Mouse (Mus musculus) G1E (cell line): Measurements from ENCODE around the gene Sult4a1. TPM values are rescaled to one million over a fixed set of nuclear protein-coding genes. Genes with fewer than 3 reads are reported as not detected.

Experiments
- ATAC-seq: 2 replicates; pipeline ENCODE4 v1.8.0; 2016; ENCODE audit warnings: mild to moderate bottlenecking; ENCODE audit not compliant: insufficient number of reproducible peaks, poor library complexity, low FRiP score, severe bottlenecking; ENCODE audit errors: extremely low read depth
- DNase-seq: peaks from one replicate; pipeline ENCODE4 v3.0.0; 2012; ENCODE audit warnings: low spot score
- H3K27me3 ChIP-seq: 2 replicates; pipeline ENCODE4 v1.6.1; 2012; ENCODE audit warnings: mild to moderate bottlenecking, low read length, inconsistent platforms; ENCODE audit not compliant: insufficient read depth
- H3K36me3 ChIP-seq: replicated peaks from 2 replicates; pipeline ENCODE3; 2012; ENCODE audit warnings: mild to moderate bottlenecking, inconsistent platforms
- H3K4me1 ChIP-seq: 2 replicates; pipeline ENCODE4 v1.6.1; 2012; ENCODE audit warnings: low read depth, low read length, inconsistent platforms, mixed read lengths; ENCODE audit not compliant: insufficient read depth
- H3K4me3 ChIP-seq: 2 replicates; pipeline ENCODE4 v1.5.1; 2012; ENCODE audit warnings: low read depth, mild to moderate bottlenecking, inconsistent platforms, low read length, moderate library complexity, mixed read lengths
- H3K9me3 ChIP-seq: replicated peaks from 2 replicates; pipeline ENCODE4 v1.6.1; 2012; ENCODE audit warnings: inconsistent platforms
- CTCF ChIP-seq: IDR thresholded peaks from 2 replicates; pipeline ENCODE4 v1.5.1; 2012; ENCODE audit warnings: low read depth, low read length, inconsistent platforms, mixed read lengths
- GATA1 ChIP-seq: IDR thresholded peaks from 2 replicates; pipeline ENCODE4 v1.6.1; 2012; ENCODE audit warnings: borderline replicate concordance, low read length, inconsistent platforms, mixed read lengths
- GATA2 ChIP-seq: IDR thresholded peaks from 2 replicates; pipeline ENCODE4 v1.6.1; 2012; ENCODE audit warnings: low read depth, low read length, inconsistent platforms, borderline replicate concordance
- POLR2AphosphoS5 ChIP-seq: IDR thresholded peaks from 2 replicates; pipeline ENCODE4 v1.6.1; 2012; ENCODE audit warnings: low read depth, low read length, inconsistent platforms; ENCODE audit not compliant: insufficient replicate concordance
- TAL1 ChIP-seq: conservative IDR thresholded peaks from 2 replicates; pipeline ENCODE4 v1.6.1; 2012; ENCODE audit warnings: low read depth, low read length, inconsistent platforms, mixed read lengths
- polyA plus RNA-seq: library from polyadenylated mRNA; stranded (reverse); fragments of >175 nt; gene quantifications from 2 replicates; pipeline ENCODE4 v1.2.3, GENCODE M21; 2012
- total RNA-seq, 2 experiments: library from RNA; stranded (forward) in 1 of 2; stranded (reverse) in 1 of 2; fragments of 200-1000 nt in 1 of 2; fragments of >200 nt in 1 of 2; fragmentation: Nextera tagmentation in 1 of 2; gene quantifications; 2 replicates each; pipeline ENCODE4 v1.2.3; 2014 to 2017

Sult4a1 gene
- total and polyA plus RNA-seq, 3 experiments = not detected

- Histone ChIP-seq H3K9me3 (peaks cover 67% of the 10 kb centered on the region), H3K4me1 (no peaks in the 10 kb centered on the region), H3K36me3 (no peaks in the 10 kb centered on the region), H3K27me3 (no peaks in the 10 kb centered on the region), H3K4me3 (no peak overlapping the region)
- TF ChIP-seq POLR2AphosphoS5 = no peak
- TF ChIP-seq GATA2 = no peak
- TF ChIP-seq TAL1 = no peak
- no peak for TF ChIP-seq CTCF
- TF ChIP-seq GATA1 = no peak
- ATAC-seq (no peak), DNase-seq (no peak)
Observed at GRCm38 (mm10) chr15:84133440-84133839, 27.9 kb upstream of the Sult4a1 start.

- Histone ChIP-seq H3K4me3 (no peak overlapping the region), H3K4me1 (no peaks in the 10 kb centered on the region), H3K27me3 (no peaks in the 10 kb centered on the region), H3K36me3 (no peaks in the 10 kb centered on the region), H3K9me3 (peaks cover 77% of the 10 kb centered on the region)
- ATAC-seq = no peak
- no peak for TF ChIP-seq TAL1
- TF ChIP-seq POLR2AphosphoS5 = no peak
- no peak for TF ChIP-seq CTCF
- TF ChIP-seq GATA1 = no peak
- TF ChIP-seq GATA2 = no peak
- no peak for DNase-seq
Observed at GRCm38 (mm10) chr15:84131971-84132370, 26.4 kb upstream of the Sult4a1 start.

GRCm38 (mm10) chr15:84131096-84131786 lies 25.7 kb upstream of the Sult4a1 start:
- Histone ChIP-seq H3K36me3 (no peaks in the 10 kb centered on the region), H3K9me3 (peaks cover 77% of the 10 kb centered on the region), H3K4me1 (no peaks in the 10 kb centered on the region), H3K27me3 (no peaks in the 10 kb centered on the region), H3K4me3 (no peak overlapping the region; the same call in 1 of the 2 replicates)
- no peak for DNase-seq
- no peak for ATAC-seq
- TF ChIP-seq TAL1 (no peak), GATA1 (no peak), POLR2AphosphoS5 (no peak), GATA2 (no peak), CTCF (no peak)

- ATAC-seq (no peak), DNase-seq (no peak)
- Histone ChIP-seq H3K36me3 (no peaks in the 10 kb centered on the region), H3K9me3 (peaks cover 81% of the 10 kb centered on the region), H3K4me3 (no peak overlapping the region), H3K4me1 (no peaks in the 10 kb centered on the region), H3K27me3 (no peaks in the 10 kb centered on the region)
- TF ChIP-seq GATA2 = no peak
- no peak for TF ChIP-seq CTCF
Observed at GRCm38 (mm10) chr15:84126871-84127270, 21.3 kb upstream of the Sult4a1 start.

DNA sequence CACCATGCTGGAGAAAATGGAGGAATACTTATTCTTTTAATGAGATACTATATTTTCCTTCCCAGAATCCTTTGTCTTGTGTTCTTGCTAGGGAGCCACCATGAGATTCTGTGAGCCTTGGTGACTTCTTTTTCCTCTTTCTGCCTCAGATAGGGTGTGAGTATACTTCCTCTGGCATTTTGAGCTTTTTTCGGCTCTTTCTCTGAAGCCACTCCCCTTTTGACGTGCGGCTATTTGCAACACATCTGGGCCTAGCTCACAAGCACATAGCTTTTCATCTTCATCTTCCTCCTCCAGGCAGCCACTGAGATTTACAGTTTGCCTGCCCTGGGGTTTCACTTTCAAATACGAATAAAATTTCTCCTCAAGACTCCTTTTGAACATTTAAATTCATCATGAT lies 20.9 kb upstream of the Sult4a1 start:
- no peak for DNase-seq
- no peak for TF ChIP-seq TAL1
- no peak for TF ChIP-seq CTCF
- no peak for TF ChIP-seq POLR2AphosphoS5
- TF ChIP-seq GATA2 = no peak
- TF ChIP-seq GATA1 = no peak
- H3K4me3 ChIP-seq = no peak overlapping the region
- H3K27me3 ChIP-seq = no peaks in the 10 kb centered on the region
- H3K36me3 ChIP-seq = no peaks in the 10 kb centered on the region
- H3K9me3 ChIP-seq = peaks cover 81% of the 10 kb centered on the region
- H3K4me1 ChIP-seq = no peaks in the 10 kb centered on the region
- no peak for ATAC-seq

DNA sequence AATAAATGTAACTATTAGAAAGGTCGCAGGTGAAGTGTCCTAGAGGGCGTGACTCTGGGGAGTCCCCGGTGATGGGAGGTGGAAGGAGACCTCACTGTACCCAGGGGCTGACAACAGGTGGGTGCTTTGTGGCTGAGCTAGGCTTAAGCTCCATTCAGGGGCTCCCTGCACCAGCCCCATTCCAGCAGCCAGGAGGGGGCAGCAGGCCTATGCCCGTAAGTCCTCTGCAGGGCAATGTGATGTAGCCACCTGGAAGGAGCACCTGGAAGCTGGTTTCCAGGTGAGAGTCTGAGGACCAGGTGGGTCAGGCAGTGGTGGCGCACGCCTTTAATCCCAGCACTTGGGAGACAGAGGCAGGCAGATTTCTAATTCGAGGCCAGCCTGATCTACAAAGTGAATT lies 18.5 kb upstream of the Sult4a1 start:
- H3K36me3 ChIP-seq = no peaks in the 10 kb centered on the region
- H3K27me3 ChIP-seq = no peaks in the 10 kb centered on the region
- DNase-seq (no peak), ATAC-seq (no peak)
- no peak overlapping the region for H3K4me3 ChIP-seq
- H3K4me1 ChIP-seq = no peaks in the 10 kb centered on the region
- no peak for TF ChIP-seq TAL1
- TF ChIP-seq GATA1 = no peak
- no peak for TF ChIP-seq CTCF
- no peak for TF ChIP-seq POLR2AphosphoS5
- TF ChIP-seq GATA2 = no peak
- H3K9me3 ChIP-seq = peaks cover 84% of the 10 kb centered on the region
